Mouse (Mus musculus): ENCODE data around the gene Gna15. TPM values are rescaled to one million over a fixed set of nuclear protein-coding genes. Genes with fewer than 3 reads are reported as not detected.

Gene Gna15
- total RNA-seq, 2 experiments from 2014 or later: 1.4 to 1.5 TPM

DNA sequence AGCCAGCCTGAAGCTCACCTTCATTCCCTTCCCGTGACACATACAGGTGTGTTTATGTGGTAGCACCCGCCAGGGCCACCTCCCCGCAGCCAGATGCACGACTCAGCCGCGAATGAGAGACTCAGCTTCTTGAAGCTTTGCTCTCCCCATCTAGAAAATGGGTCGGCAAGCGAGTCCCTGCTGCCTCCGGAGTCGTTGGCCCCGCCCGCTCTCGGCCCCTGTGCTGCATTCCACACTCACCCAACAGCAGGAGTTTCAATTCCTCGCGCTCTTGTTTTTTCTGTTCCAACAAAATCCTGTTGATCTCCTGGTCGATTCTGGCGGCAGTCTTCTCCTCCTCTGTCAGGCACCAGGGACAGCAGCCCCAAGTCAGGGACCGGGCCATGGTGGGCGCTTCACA, 455 bp downstream of the Gna15 start:
- DNase-seq: peak in 1 of 2 experiments; percentile 38

DNA sequence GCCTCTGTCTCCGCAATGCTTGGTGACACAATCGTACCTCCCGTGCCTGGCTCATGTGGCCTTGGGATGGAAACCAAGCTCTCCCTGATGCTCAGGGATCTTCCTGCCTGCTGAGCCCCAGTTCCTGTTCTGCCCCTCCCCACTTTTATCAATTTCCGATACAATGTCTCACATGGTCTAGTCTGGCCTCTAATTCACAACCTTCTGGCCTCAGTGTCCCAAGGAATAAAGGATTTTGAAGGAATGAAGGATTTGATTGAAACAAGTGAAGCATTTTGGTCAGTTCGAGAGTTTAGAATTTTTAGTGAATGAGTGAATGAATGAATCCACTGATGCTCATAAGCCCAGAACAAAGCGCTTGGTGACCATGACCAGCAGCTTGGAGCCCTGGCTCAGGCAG, 883 bp downstream of the Gna15 start:
- DNase-seq: no peak

DNA sequence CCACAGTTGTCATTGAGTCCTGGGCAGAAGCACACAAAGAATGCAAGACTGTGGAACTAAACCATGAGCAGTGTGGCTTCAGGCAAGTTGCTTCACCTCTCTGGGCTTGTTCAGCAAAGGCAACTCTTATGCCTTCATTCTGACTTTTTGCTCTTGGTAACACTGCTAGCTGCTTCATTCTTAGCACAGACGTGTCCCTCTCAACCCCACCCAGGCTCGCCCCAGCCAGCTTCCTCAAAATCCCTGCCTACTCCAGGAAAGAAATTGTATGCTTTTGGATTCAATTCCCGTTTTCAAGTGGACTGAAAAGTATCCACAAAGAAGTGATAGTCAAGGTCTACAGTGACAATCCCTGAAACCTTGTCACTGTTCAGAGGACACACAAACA, 4.1 kb downstream of the Gna15 start:
- DNase-seq: no peak

DNA sequence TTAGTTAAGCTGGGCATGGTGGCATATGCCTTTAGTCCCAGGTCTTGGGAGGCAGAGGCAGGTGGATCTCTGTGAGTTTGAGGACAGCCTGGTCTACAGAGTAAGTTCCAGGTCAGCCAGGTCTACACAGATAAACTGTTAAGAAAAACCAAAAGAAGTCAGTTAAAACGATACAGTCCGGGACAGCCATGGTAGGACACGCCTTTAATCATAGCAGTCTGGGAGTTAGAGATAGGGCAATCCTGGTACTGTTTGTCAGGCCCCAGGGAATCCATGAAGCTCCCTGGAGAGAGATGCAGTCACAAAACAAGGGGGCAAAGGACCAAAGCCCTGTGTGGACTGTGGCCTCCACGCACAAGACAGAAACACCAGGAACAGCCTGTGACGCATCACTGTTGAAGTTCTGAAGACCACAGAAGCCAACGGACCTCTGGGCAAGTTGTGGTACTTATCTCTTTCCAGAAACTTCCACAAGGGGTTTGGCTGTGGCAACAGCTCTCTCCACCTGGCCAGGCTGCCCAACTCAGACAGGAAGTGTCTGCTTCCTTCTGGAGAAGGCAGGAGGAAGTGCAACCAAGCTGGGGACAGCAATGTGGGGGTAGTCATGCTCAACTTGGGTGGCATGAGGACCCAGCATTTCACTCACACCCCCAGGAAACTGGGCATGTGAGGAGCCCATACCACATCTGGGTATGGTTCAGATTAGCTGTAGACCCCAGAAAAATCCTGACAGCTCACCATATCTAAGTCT, 4.6 kb downstream of the Gna15 start:
- DNase-seq: peak in 1 of 2 experiments; percentile 66

DNA sequence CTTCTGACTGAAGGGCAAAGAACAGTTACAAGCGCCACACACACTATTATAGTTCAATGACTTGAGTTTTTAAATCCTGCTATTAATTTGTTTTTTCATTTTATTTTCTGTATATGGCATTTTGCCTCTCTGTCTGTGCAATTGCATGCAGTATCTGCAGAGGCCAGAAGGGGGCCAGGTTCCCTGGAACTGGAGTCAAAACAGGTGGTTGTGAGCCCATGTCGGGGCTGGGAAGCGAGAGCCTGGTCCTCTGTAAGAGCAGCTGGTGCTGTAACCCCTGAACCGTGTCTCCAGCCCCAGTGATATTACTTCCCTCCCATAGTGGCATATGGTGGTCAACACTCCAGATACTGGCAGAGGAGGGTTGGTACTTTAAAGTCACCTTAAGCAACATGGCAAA, 5.5 kb downstream of the Gna15 start:
- DNase-seq: peak; percentile 65 to 82

DNA sequence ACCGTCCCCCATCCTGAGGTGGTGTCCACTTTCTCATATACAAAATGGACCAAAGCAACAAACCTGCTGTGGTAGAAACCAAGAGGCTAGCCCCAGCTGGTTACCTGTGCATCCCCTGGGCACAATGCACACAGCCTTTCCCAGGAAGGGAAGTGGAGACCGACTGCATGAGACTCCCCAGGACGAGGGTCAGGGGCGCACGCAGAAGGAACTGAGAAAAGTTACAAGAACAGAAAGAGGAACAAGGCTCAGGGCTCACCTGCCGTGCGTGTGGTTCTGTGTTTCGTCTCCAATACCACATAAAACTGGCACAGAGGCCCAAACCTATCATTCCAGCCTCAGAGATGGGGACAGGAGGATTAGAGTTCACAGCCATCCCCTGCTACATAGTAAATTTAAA, 6.8 kb downstream of the Gna15 start:
- no peak for DNase-seq

DNA sequence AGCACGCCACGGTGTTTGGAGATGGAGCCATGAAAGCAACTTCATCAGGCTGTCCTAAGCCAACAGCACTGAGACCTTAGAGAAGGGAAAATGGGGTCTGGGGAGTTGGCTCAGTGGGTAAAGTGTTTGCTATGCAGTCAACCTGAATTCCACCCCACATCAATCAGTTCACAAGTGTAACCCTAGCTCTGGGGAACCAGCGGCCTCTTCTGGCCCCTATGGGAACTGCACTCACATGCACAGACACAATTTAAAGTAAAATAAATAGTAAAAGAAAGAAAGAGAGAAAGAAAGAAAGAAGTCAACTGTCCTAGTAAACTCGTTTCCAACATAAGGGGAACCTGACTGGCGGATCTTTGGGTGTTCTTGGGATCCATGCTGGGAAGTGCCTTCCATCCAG, 10.2 kb downstream of the Gna15 start:
- no peak for DNase-seq

DNA sequence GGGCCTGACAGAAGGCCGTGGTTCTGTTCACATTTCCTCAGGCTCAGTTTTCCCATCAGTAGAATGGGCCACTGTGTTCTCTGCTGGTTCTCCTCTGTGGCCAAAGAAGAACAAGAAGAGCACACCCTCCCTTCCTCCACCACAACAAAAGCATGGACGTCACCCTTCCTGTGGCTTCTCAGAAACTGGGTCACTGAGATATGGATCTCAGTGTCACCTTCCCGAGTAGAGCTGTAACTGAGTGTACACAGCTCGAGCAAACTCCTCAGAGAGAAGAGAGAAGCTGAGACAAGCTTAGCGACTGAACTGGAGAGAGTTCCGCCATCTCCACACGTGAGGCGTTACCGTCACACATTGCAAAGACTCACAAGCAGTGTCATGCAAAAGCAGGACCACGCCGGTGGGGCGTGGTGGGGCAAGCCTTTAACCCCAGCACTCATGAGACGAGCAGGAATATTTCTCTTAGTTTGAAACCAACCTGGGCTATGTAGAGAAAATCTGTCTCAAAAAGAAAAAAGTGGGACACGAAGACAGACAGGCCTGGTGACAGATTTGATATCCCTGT, 13.7 kb downstream of the Gna15 start:
- no peak for DNase-seq

DNA sequence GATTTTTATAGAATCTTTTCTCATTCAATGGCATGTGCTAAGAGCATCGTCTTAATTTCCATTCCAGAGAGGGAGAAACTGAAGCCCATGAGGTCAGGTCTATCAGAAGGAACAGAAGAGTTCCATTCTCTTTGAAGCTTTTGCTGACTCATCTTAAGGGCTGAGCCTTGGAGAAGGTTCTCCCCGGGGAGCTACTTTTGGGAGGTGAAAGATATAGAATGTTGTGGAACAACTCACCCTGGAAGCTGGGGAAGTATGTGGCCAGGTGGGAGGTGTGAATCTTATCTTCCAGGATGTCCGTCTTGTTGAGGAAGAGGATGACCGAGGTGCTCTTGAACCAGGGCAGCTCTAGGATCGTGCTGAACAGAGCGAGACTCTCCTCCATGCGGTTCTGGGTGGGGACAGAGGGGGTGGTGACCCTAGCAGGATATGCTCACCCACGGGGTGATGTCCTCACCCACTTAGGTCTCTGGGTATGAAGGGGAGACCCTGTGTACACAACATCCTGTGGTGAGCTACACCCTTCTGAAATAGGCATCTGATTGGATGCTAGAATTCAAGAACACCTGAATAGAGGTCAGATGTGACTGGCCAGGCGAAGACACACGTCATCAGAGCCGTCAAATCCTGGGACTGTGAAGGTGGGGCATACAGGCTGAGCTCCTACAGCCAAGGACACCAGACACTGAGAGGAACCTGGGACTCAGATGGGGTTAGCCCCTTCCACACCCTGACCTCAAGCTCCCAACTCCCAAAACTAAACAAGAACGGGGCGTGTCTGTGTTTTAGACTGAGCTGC, 16.1 kb downstream of the Gna15 start:
- no peak for DNase-seq

DNA sequence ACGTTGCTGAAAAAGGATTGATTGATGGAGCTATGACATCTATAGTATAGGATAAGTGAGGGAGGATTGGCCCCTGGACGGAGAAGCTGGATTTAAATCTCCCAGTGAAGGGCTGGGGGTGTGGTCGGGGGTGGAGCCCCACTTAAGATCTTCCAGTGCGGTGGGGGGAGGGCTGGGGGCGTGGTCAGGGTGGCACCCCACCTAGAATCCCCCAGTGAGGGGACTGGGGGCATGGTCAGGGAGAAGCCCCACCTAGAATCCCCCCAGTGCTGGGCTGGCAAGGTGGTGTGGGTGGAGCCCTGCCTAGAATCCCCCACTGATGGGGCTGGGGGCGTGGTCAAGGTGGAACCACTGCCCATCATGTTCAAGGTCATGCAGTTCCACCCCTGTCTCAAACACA, 16.9 kb downstream of the Gna15 start:
- no peak for DNase-seq

DNA sequence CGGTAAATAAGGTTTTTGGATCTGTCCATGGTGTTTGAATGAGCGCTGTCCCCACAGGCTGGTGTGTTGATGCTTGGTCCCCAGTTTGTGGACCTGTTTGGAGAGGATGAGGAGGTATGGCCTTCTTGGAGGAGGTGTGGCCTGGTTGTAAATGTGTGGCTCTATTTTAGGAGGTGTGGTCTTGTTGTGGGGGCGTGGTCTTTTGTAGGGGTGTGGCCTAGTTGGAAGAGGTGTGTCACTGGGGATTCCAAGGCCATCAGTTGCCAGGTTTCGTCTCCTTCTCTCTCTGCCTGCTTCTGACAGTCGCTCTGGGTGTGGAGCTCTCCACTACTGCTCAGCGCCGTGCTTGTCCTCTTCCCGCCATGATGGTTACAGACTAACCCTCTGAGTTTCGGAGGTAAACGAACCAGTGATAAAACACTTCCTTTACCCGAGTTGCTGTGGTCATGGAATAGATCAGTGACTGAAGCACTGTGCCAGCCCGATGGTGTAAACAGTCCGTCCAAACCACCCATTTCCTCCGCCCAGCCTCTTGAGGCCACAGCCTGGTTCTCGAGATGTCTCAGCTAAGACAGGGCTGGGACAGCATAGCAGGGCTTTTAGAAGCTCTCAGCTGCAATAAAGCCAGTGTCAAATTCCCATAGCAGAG, 18.9 kb downstream of the Gna15 start:
- DNase-seq: no peak

DNA sequence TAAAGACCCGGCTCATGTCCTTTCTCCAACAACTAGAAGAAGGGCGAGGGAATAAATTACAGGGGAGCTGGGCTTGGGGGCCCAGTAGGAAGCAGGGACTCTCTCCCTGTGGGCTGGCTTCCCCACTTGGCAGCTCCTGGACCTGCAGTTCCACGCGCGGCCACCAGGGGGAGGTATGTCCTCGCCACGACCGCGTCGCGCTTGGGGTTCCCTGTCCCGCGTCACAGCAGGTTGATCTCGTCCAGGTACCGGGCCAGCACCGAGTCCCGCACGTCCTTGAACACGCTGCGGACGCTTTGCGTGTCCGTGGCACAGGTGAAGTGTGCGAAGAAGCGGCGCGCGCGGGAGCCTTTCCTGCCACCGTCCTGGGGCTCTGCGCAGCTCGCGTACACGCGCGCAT, 21.4 kb downstream of the Gna15 start:
- DNase-seq: peak; percentile 84 to 96

DNA sequence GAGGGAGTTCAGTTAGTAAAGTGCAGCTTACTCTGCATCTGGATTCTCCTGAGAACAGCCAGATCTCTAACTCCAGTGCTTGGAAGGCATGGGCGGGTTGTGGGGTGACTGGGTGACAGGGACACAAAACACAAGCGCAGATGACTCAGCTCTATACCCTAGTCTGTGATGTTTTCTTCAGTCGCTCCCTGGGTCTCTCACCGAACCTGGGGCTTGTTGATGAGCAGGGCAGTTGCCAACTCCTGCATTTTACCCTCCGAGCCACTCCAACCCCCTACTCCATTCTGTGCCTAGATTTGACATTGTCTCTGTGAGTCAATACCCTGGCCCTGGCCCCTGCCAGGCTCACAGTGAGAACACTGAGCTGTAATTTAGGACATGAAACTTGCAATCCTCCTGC, 22.2 kb downstream of the Gna15 start:
- no peak for DNase-seq

DNA sequence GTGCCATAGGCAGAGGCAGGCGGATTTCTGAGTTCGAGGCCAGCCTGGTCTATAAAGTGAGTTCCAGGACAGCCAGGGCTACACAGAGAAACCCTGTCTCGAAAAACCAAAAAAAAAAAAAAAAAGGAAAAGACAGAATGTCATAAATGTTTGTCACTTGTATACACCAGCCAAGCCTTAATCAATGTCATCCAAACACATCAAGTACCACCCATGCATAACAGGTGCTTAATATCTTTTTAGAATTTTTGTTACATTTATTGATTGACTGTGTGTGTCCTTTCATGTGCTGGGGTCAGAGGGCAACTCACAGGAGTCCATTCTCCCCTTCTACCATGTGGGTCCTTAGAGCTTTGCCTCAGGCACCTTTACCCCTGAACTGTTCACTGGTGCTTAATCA, 24.0 kb downstream of the Gna15 start, which contains the start of gene S1pr4:
Gene S1pr4, minus strand, starts transcription at position 101 of the 400 bp plus-strand sequence.
- no peak for DNase-seq

DNA sequence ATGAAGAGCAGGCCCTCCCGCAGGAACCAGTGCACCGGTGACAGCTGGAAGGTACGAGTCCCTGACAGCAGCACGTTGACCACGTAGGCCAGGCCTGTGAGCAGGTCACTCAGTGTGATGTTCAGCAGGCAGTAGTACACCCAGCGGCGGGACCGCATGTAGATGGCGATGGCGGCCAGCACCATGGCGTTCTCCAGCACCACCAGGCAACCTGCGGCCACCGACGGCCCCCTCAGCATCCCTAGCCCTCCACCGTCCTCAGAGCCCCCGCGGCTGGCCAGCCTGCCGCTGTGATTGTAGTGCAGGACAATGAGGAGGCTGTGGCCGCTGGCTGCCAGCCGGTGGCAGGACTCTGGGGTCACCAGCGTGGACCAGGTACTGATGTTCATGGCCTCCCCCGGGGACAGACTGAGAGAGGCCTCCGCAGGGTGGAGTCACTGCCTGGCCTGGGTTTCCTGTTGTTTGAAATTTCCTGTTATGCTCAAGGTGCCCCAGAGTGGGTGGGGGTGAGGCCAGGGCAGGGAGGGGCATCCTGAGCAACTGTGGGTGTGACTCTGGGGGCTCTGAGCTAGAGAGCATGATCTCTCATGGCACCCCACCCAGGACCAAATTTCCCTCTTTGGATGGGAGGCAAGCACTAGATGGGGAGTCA, 24.6 kb downstream of the Gna15 start:
- peak in 1 of 2 experiments; percentile 80 for DNase-seq

DNA sequence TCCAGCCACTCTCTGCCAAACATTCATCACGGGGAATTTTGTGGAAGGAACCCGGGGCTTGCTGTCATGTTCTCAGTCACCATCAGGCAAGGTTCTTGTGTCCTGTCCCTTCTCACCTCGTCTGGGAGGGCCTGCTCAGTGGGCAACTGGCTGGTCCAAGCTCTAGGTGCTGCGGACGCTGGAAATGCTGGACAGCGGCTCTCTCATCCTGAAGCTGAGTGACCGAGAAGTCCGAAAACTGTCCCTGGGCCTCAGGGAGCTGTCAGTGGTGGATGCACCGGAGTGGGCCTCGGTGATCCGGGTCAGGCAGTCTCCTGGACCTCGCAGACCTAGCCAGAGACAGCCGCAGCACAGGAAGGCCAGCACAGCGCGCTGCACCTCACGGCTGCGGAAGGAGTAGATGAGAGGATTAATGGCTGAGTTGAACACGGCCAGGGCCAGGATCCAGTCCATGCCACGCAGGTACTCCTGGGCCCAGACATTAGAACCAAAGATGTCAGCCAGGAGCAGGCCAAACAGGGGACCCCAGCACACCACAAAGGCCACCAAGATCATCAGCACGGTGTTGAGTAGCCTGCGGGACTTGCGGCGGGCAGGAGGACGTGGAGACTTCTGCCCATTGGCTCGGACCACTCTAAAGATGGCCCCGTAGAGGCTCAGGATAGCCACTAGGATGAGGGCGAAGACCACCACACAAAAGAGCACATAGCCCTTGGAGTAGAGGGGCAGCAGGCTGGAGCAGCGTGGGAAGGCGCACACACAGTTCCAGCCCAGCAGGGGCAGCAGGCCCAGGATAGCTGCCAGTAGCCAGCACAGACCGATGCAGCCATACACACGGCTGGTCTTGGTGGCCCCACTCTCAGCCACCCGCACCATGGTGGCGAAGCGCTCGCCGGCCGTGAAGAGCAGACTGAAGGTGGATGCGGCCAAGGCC, 25.4 kb downstream of the Gna15 start:
- DNase-seq: no peak

DNA sequence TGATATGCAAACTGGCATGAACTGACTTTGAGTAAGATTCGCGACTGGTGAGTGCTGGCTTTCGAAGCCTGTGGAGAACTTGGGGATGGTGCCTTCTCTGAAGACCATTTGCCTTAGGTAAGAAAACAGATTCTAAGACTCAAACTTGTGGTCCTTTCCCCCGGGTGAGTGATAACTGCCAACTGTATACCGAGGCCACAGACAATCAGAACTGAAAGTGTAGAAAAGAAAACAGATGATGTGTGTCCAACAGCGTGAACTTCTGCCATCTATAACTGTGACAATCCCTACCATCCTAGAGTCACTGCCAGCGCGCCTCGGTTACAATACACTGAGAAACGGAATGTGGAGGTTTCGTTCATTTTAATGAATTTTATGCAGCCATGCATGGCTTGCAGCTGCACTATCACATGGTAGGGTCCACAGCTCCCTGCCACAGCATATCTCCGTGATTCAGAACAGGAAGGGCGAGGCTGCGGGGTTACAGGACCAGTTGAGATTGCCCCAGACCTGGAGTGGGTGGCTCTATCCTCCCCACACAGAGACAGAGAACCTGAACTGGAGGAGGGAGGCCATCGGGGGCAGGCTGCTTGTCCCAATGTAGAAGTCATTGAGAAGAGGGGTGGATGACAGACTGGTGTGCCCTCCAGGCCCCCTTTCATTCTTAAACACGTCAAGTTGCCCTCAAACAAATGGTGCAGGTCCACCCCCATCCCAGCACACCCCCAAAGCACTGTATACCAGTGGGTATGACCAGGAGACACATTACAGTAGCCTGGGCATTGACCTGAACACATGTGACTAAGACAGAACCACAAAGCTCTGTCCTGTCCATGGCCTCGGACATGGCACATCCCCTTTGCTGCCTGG, 26.4 kb downstream of the Gna15 start:
- no peak for DNase-seq

DNA sequence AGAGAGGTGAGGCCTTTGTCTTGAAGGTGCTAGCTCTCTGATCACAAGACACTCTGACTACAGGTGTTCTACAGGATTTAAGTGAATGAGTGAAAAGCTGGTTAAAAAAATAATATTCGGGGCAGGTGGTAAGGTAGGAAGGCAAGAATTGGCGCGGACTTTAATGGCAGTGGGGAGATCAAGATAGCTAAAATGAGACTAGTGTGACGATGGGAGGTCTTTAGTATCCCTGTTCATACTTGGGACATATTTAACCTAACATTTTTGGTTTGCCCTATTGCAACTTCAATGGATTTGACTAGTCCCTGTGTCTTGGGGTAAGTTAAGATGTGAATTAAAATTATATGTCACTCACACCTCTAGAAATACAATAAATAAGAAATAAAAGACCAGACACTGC, 27.1 kb downstream of the Gna15 start:
- no peak for DNase-seq

DNA sequence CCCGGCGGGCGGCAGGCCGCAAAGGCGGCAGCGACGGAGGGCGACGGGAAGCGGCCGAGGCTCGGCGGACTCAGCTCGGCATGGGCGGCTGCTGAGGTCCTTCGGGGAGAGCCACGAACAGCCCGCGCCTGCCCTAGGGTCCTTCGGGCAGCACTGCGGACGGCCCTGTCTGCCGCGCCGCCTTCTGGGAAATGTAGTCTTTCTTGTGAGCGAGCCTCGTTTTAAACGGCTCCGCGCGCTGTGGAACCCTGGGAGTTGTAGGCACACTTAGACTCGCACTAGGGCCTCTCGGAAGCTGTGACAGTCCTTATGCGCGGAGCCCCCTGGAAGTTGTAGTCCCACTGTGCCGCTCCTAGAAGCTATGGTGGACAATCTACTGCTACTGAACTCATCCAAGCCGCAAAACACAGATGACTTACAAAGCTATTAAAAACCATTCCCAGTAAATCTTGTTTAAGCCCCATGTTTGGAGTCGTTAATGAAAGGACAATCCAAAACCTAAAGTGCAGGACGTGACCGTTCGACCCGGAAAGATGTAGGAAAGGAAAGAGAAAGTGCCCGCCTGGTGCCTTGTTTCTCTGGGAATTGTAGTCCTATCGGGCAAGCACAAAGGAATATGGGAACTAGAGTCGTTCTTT, 27.6 kb downstream of the Gna15 start, which contains the start of gene Ncln:
Gene Ncln, minus strand, starts transcription at position 129 of the 638 bp plus-strand sequence.
- DNase-seq: peak; percentile 99
